ENCODE assay signal across 15 mouse cellular contexts in the genomic region with DNA sequence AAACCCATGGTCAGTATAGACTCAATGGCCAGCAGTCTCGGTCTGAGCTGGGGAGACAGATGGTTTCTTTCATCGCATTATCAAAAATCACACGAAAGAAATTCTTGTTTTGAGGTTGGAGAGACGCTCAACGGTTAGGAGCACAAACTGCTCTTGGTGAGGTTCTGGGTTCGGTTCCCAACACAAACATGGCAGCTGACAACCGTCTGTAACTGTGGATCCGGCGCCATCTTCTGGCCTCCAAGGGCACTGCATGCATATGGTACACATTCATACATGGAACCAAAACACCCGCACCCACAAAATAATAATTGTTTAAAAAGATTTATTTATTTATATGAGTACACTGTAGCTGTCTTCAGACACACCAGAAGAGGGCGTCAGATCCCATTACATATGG. TPM values are rescaled to one million over a fixed set of nuclear protein-coding genes. Genes with fewer than 3 reads are reported as not detected.
DNase-seq lines count a peak whose midpoint lies in the region; ATAC-seq and TF ChIP-seq lines count a peak whose summit lies in the region.
"Had no signal": no experiment of that assay in that cellular context is flagged by ENCODE, and none has a peak within 500 bp of the region (broad histone marks: within the 10 kb centered on the region; RNA-seq: fewer than 3 reads in every experiment).

No protein-coding gene starts in this region.

- no peak for ATAC-seq in forebrain, postnatal 0 days
- ATAC-seq in forebrain, embryonic 14.5 days = no peak
- no peak for ATAC-seq in monocyte, adult 5-6 weeks (replicated peaks; ENCODE audit: insufficient number of reproducible peaks, low FRiP score, low TSS enrichment, poor library complexity, severe bottlenecking)
- ATAC-seq: activated CD4-positive, CD25-positive, alpha-beta regulatory T cell, adult 4 months; inflammation-experienced regulatory T-cells, adult 6 months; midbrain, embryonic 13.5 days had no signal

- no peaks in the 10 kb centered on the region for H3K9me3 ChIP-seq in forebrain, postnatal 0 days (ENCODE audit: low read length)
- no peaks in the 10 kb centered on the region for H3K9me3 ChIP-seq in forebrain, embryonic 14.5 days (replicated peaks; ENCODE audit: control insufficient read depth, low read length)
- H3K9me3 ChIP-seq: embryonic facial prominence, embryonic 13.5 days; forebrain, embryonic 12.5 days; midbrain, embryonic 13.5 days had no signal

- no peak overlapping the region for H3K4me2 ChIP-seq in forebrain, postnatal 0 days (ENCODE audit: low read depth)
- no peak overlapping the region for H3K4me2 ChIP-seq in forebrain, embryonic 14.5 days (ENCODE audit: low read length)
- H3K4me2 ChIP-seq: embryonic facial prominence, embryonic 13.5 days; forebrain, embryonic 12.5 days; midbrain, embryonic 13.5 days had no signal

- no peak overlapping the region for H3K9ac ChIP-seq in forebrain, postnatal 0 days
- no peak overlapping the region for H3K9ac ChIP-seq in forebrain, embryonic 14.5 days (ENCODE audit: low read length)
- H3K9ac ChIP-seq: embryonic facial prominence, embryonic 13.5 days; forebrain, embryonic 12.5 days; midbrain, embryonic 13.5 days had no signal

- H3K27me3 ChIP-seq in forebrain, postnatal 0 days (ENCODE audit: insufficient read depth, low read length) = no peaks in the 10 kb centered on the region
- H3K27me3 ChIP-seq in forebrain, embryonic 14.5 days (replicated peaks; ENCODE audit: control insufficient read depth, insufficient read depth, low read length) = no peaks in the 10 kb centered on the region
- H3K27me3 ChIP-seq: forebrain, embryonic 12.5 days; midbrain, embryonic 13.5 days had no signal

- no peak overlapping the region for H3K27ac ChIP-seq in forebrain, postnatal 0 days (ENCODE audit: low read depth, low read length)
- H3K27ac ChIP-seq in forebrain, embryonic 14.5 days (ENCODE audit: low read depth, low read length) = no peak overlapping the region
- no peak overlapping the region for H3K27ac ChIP-seq in bone marrow, adult 2 months (ENCODE audit: control insufficient read depth, insufficient read depth, low read depth, low read length, poor library complexity)
- H3K27ac ChIP-seq: embryonic facial prominence, embryonic 13.5 days; forebrain, embryonic 12.5 days; midbrain, embryonic 13.5 days had no signal

- no peak overlapping the region for H3K4me3 ChIP-seq in forebrain, postnatal 0 days (ENCODE audit: low read depth, low read length)
- no peak overlapping the region for H3K4me3 ChIP-seq in forebrain, embryonic 14.5 days (ENCODE audit: low read depth, low read length)
- no peak overlapping the region for H3K4me3 ChIP-seq in lung, adult 2 months (replicated peaks; ENCODE audit: extremely low read depth, low read depth, low read length)
- no peak overlapping the region for H3K4me3 ChIP-seq in bone marrow, adult 2 months (replicated peaks; ENCODE audit: control insufficient read depth, low read depth, low read length)
- H3K4me3 ChIP-seq: embryonic facial prominence, embryonic 13.5 days; forebrain, embryonic 12.5 days; midbrain, embryonic 13.5 days had no signal

- TF ChIP-seq POLR2A in lung, adult 2 months (IDR thresholded peaks at IDR 0.05; ENCODE audit: borderline replicate concordance, extremely low read depth, low read depth, low read length) = no peak
- no peak for TF ChIP-seq POLR2A in bone marrow, adult 2 months (IDR thresholded peaks at IDR 0.05; ENCODE audit: borderline replicate concordance, control insufficient read depth, low read depth, low read length)

- H3K36me3 ChIP-seq in forebrain, postnatal 0 days (ENCODE audit: insufficient read depth) = no peaks in the 10 kb centered on the region
- H3K36me3 ChIP-seq in forebrain, embryonic 14.5 days (ENCODE audit: control insufficient read depth, insufficient read depth, low read length) = no peaks in the 10 kb centered on the region
- H3K36me3 ChIP-seq: embryonic facial prominence, embryonic 13.5 days; forebrain, embryonic 12.5 days; midbrain, embryonic 13.5 days had no signal

- H3K4me1 ChIP-seq in forebrain, postnatal 0 days (ENCODE audit: insufficient read depth) = no peaks in the 10 kb centered on the region
- H3K4me1 ChIP-seq in forebrain, embryonic 14.5 days (ENCODE audit: control insufficient read depth, insufficient read depth, low read length) = no peaks in the 10 kb centered on the region
- H3K4me1 ChIP-seq in lung, adult 2 months (ENCODE audit: control insufficient read depth, insufficient read depth, low read length) = no peaks in the 10 kb centered on the region
- no peaks in the 10 kb centered on the region for H3K4me1 ChIP-seq in bone marrow, adult 2 months (ENCODE audit: control insufficient read depth, insufficient read depth, low read length)
- H3K4me1 ChIP-seq: embryonic facial prominence, embryonic 13.5 days; forebrain, embryonic 12.5 days had no signal

- 83% methylated on average over 11 of the region's 11 CpGs for WGBS in forebrain, postnatal 0 days
- 81% methylated on average over 11 of the region's 11 CpGs for WGBS in forebrain, embryonic 14.5 days
- WGBS in lung, adult 2 months = 80% methylated on average over 11 of the region's 11 CpGs
- WGBS in bone marrow, adult 2 months = 86% methylated on average over 11 of the region's 11 CpGs

- TF ChIP-seq CTCF in forebrain, postnatal 0 days (IDR thresholded peaks at IDR 0.05; ENCODE audit: low read depth) = peak; percentile 19; the same call in 1 of the 2 replicates
- peak; percentile 30; the same call in 1 of the 2 replicates for TF ChIP-seq CTCF in lung, adult 2 months (IDR thresholded peaks at IDR 0.05; ENCODE audit: insufficient read depth, low read length)
- peak; percentile 57 for TF ChIP-seq CTCF in bone marrow, adult 2 months (IDR thresholded peaks at IDR 0.05; ENCODE audit: control insufficient read depth, insufficient read depth, low read length)

- no peak for DNase-seq in forebrain, postnatal 0 days
- DNase-seq in forebrain, embryonic 14.5 days (ENCODE audit: low spot score) = no peak
- DNase-seq in lung, adult 2 months = no peak
- no peak for DNase-seq in lung, postnatal 4 days
- DNase-seq in B cell, adult 2 months = peak; percentile 70
- no peak for DNase-seq in urinary bladder, adult 18-20 months (ENCODE audit: low spot score in 2 of 2)
- DNase-seq: cerebellum, postnatal 25 days; gastrocnemius, postnatal 25 days had no signal

RNA-seq across cellular contexts. Expression of gene Galnt6, which starts 10.6 kb away (rescaled TPM):
- 0.77 and 1.5 TPM in 2 replicates for total RNA-seq in forebrain, postnatal 0 days (2014; rRNA removed)
- polyA plus RNA-seq in forebrain, postnatal 0 days (2015; fragmentation: Nextera tagmentation; extraction: Ambion mirVana) = 0.24 and 0.47 TPM in 2 replicates
- polyA plus RNA-seq in forebrain, embryonic 14.5 days (2014; fragmentation: Nextera tagmentation; extraction: Ambion mirVana) = 0.09 and 0.10 TPM in 2 replicates
- polyA plus RNA-seq in lung, adult 2 months (2012; rRNA removed) = 3.8 and 4.0 TPM in 2 replicates
- 4.4 and 11.8 TPM in 2 replicates for polyA plus RNA-seq in bone marrow, adult 2 months (2011; ENCODE audit: insufficient read depth, insufficient read length, low replicate concordance, missing spikeins)
- total RNA-seq in monocyte, adult 5-6 weeks (2017) = 43.8 to 60.6 TPM (median 51.3 TPM) in 3 replicates
- polyA plus RNA-seq: midbrain, embryonic 13.5 days had no signal

RNA-seq across cellular contexts. Expression of gene Cela1, which starts 30.9 kb away (rescaled TPM):
- 0.62 and 5.1 TPM in 2 replicates for total RNA-seq in forebrain, postnatal 0 days (2014; rRNA removed)
- 0.81 and 1.2 TPM in 2 replicates for polyA plus RNA-seq in forebrain, postnatal 0 days (2015; fragmentation: Nextera tagmentation; extraction: Ambion mirVana)
- 0.60 and 0.88 TPM in 2 replicates for polyA plus RNA-seq in forebrain, embryonic 14.5 days (2014; fragmentation: Nextera tagmentation; extraction: Ambion mirVana)
- polyA plus RNA-seq in lung, adult 2 months (2012; rRNA removed) = 4.7 and 17.3 TPM in 2 replicates
- 55.3 and 57.2 TPM in 2 replicates for polyA plus RNA-seq in bone marrow, adult 2 months (2011; ENCODE audit: insufficient read depth, insufficient read length, low replicate concordance, missing spikeins)
- total RNA-seq in monocyte, adult 5-6 weeks (2017) = 0.64 to 4.9 TPM (median 2.6 TPM) in 3 replicates
- total RNA-seq: gastrocnemius, postnatal 25 days had no signal
- polyA plus RNA-seq: forebrain, embryonic 12.5 days had no signal

RNA-seq across cellular contexts. Expression of gene Slc4a8, which starts 43.0 kb away (rescaled TPM):
- 17.8 and 38.3 TPM in 2 replicates for total RNA-seq in forebrain, postnatal 0 days (2014; rRNA removed)
- polyA plus RNA-seq in forebrain, postnatal 0 days (2015; fragmentation: Nextera tagmentation; extraction: Ambion mirVana) = 30.3 and 31.2 TPM in 2 replicates
- polyA plus RNA-seq in forebrain, embryonic 14.5 days (2014; fragmentation: Nextera tagmentation; extraction: Ambion mirVana) = 11.2 and 17.8 TPM in 2 replicates
- 4.3 and 4.4 TPM in 2 replicates for polyA plus RNA-seq in lung, adult 2 months (2012; rRNA removed)
- polyA plus RNA-seq in bone marrow, adult 2 months (2011; ENCODE audit: insufficient read depth, insufficient read length, low replicate concordance, missing spikeins) = 0.84 and 5.2 TPM in 2 replicates
- total RNA-seq in monocyte, adult 5-6 weeks (2017) = 0.11 to 3.9 TPM (median 2.0 TPM) in 3 replicates

RNA-seq across cellular contexts. Expression of gene Bin2, which starts 49.2 kb away (rescaled TPM):
- total RNA-seq in forebrain, postnatal 0 days (2014; rRNA removed) = 1.4 and 1.6 TPM in 2 replicates
- 0.58 and 1.4 TPM in 2 replicates for polyA plus RNA-seq in forebrain, postnatal 0 days (2015; fragmentation: Nextera tagmentation; extraction: Ambion mirVana)
- 0.18 and 0.66 TPM in 2 replicates for polyA plus RNA-seq in forebrain, embryonic 14.5 days (2014; fragmentation: Nextera tagmentation; extraction: Ambion mirVana)
- polyA plus RNA-seq in lung, adult 2 months (2012; rRNA removed) = 19.1 and 23.9 TPM in 2 replicates
- 72.6 and 139 TPM in 2 replicates for polyA plus RNA-seq in bone marrow, adult 2 months (2011; ENCODE audit: insufficient read depth, insufficient read length, low replicate concordance, missing spikeins)
- total RNA-seq in monocyte, adult 5-6 weeks (2017) = 579 to 859 TPM (median 610 TPM) in 3 replicates

Comparison
In these comparisons a context has a peak if more than half of its experiments do, and no peak if none do; other contexts are left out.
1. DNase-seq: peak in B cell, adult 2 months (2 of 2); none in forebrain, postnatal 0 days (single experiment), forebrain, embryonic 14.5 days (single experiment), lung, adult 2 months (single experiment), lung, postnatal 4 days (0 of 2) and urinary bladder, adult 18-20 months (0 of 2).
2. Peak in every context shown above with its lines, with median percentiles within 50 percentile points of each other: CTCF ChIP-seq.